Mouse (Mus musculus): Measurements from ENCODE around the gene Dohh. TPM values are rescaled to one million over a fixed set of nuclear protein-coding genes. Genes with fewer than 3 reads are reported as not detected.

The Dohh gene
- polyA plus RNA-seq, 1 experiment from 2014 or later, result 71.9 TPM

DNA sequence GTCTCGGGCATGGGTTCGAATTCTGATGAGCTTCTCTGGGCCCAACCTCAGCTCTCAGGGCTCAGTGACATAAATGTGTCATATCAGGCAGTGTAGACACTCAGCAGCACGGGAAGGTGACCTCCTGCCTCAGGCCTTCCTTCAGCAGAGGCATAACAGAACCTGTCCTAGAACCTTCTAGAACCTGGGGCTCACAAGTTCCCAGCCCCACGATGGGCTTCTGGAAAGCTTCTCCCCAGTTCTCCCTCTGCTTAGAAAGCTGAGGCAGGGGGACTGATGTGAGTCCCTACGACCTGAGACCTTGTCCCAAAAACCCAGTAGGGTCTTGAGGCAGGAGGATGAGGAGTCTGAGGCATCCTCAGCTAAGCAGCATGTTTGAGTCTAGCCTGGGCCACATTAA lies 30.9 kb downstream of the Dohh start:
- H3K36me3 ChIP-seq, result peaks cover 19% of the 10 kb centered on the region
- H3K4me2 ChIP-seq, result 0 out of 2 replicates have a peak overlapping the region, but pooled peaks have one; percentile 44
- peak overlapping the region; percentile 86 for H3K27ac ChIP-seq
- no peaks in the 10 kb centered on the region for H3K27me3 ChIP-seq
- H3K4me1 ChIP-seq (replicated peaks), result peaks cover 88% of the 10 kb centered on the region
- H3K4me3 ChIP-seq (replicated peaks), result no peak overlapping the region
- no peaks in the 10 kb centered on the region for H3K9me3 ChIP-seq
- H3K9ac ChIP-seq (replicated peaks), result no peak overlapping the region
- WGBS, result 83% methylated on average over 5 of the region's 5 CpGs
- ATAC-seq (ENCODE audit: insufficient number of reproducible peaks, insufficient read depth, low FRiP score, low TSS enrichment, low read depth), result no peak

DNA sequence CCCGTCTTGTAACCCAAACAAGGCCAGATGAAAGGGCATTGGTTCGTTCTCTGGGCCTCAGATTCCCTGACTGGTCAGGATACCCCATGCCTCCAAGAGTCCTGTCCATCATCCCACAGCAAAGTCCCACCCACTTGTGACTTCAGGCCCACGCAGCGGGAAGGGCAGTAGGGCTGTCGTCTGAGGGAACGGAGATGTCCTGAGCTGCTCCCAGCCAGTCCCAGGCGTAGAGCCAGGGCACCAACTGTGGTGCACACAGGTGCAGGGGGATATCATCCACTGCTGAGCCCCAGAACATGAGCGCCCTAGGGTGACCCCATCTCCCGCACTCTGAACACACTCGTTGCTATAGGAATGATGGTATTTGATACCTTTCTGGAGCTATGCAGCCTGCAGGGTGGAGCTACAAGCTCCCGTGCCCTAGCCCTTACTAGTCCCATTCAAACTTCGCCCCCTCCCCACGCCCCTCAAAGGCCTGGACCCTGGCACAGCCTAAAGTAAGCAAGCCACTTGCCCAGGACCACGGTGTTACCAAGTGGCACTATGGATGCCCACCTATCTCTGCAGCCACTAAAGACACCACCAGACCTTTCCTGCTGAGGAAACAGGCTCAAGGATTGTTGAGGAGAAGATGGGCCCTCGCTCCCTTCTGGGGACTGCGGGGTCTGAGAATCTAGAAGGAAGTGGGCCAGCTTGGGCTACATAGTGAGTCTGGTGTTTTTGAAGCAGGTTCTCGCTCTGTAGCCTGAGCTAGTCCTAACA lies 31.5 kb downstream of the Dohh start:
- Histone ChIP-seq H3K36me3 (peaks cover 22% of the 10 kb centered on the region), H3K27ac (peak overlapping the region; percentile 86), H3K9ac (replicated peaks) (no peak overlapping the region), H3K4me2 (no peak overlapping the region), H3K27me3 (0 out of 2 replicates have a peak, but pooled peaks cover 2% of the 10 kb centered on the region), H3K4me3 (replicated peaks) (no peak overlapping the region), H3K4me1 (replicated peaks) (peaks cover 83% of the 10 kb centered on the region), H3K9me3 (no peaks in the 10 kb centered on the region)
- WGBS, result 73% methylated on average over 17 of the region's 17 CpGs
- no peak for ATAC-seq (ENCODE audit: insufficient number of reproducible peaks, insufficient read depth, low FRiP score, low TSS enrichment, low read depth)

- H3K9me3 ChIP-seq, result no peaks in the 10 kb centered on the region
- H3K4me2 ChIP-seq, result peak overlapping the region; percentile 80
- peak overlapping the region; percentile 86 for H3K27ac ChIP-seq
- 1% methylated on average over 25 of the region's 26 CpGs for WGBS
- peak overlapping the region; percentile 55 for H3K9ac ChIP-seq (replicated peaks)
- H3K4me3 ChIP-seq (replicated peaks), result peak overlapping the region; percentile 41
- H3K27me3 ChIP-seq, result 0 out of 2 replicates have a peak, but pooled peaks cover 8% of the 10 kb centered on the region
- peaks cover 74% of the 10 kb centered on the region for H3K4me1 ChIP-seq (replicated peaks)
- ATAC-seq (ENCODE audit: insufficient number of reproducible peaks, insufficient read depth, low FRiP score, low TSS enrichment, low read depth), result peak; percentile 43
- peaks cover 16% of the 10 kb centered on the region for H3K36me3 ChIP-seq
These were observed 32.5 kb downstream of the Dohh start for GRCm38 (mm10) chr10:81416581-81417226.

DNA sequence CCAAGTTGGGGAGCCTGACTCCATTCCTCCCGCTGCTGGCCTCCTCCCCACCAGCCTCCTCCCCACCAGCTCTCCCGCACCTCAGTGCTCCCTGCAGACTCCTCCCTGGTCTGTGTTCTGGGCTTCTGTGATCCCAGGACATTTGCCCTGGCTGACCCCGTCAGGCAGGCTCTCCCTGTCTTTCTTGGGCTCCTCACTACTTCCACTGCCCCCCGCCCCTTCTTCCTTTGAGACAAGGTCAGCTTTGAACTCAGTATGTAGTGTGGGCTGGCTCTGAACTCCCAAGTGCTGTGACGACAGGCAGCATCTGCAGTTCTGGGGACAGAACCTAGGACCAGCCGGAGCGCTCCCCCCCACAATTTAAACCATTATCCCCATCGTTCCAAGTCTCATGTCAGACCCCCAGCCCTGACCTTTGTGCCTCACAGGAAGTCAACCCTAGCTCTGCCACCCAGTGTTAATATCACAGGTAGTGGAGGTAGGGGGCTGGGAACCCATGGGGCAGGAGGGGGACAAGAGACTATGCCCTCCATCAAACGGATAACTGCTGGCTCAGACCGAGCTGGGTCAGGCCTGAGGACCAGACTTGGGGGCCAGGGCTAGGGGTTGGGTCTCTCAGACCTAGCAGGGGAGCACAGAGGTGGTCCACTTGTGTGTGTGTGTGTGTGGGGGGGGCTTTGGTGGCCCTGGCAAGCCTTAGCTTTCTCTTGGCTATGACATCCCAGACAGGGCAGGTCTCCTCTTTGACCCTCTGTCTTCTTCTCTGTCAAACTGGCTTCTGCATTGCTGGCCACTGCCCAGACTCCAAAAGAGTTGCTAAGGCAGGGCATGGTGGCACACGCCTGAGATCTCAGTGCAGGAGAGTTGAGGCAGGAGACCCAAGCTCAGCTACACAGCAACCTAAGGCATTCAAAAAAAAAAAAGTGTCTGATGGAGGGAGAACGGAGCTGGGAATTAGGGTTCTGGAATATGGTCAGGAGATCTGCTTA lies 33.3 kb downstream of the Dohh start:
- H3K9ac ChIP-seq (replicated peaks), result peak overlapping the region; percentile 55
- H3K27ac ChIP-seq, result peak overlapping the region; percentile 86

GRCm38 (mm10) chr10:81418216-81419070 lies 34.2 kb downstream of the Dohh start:
- Histone ChIP-seq H3K9me3 (no peaks in the 10 kb centered on the region), H3K9ac (replicated peaks) (no peak overlapping the region), H3K4me1 (replicated peaks) (peaks cover 58% of the 10 kb centered on the region), H3K27ac (no peak overlapping the region), H3K4me2 (no peak overlapping the region), H3K27me3 (peaks cover 17% of the 10 kb centered on the region), H3K4me3 (replicated peaks) (no peak overlapping the region), H3K36me3 (peaks cover 14% of the 10 kb centered on the region)
- 54% methylated on average over 11 of the region's 11 CpGs for WGBS
- no peak for ATAC-seq (ENCODE audit: insufficient number of reproducible peaks, insufficient read depth, low FRiP score, low TSS enrichment, low read depth)

More for the DNA sequence above, 33.3 kb downstream of the Dohh start:
- Histone ChIP-seq H3K4me3 (replicated peaks) (peak overlapping the region; percentile 41), H3K36me3 (peaks cover 14% of the 10 kb centered on the region), H3K27me3 (0 out of 2 replicates have a peak, but pooled peaks cover 14% of the 10 kb centered on the region), H3K4me1 (replicated peaks) (peaks cover 66% of the 10 kb centered on the region), H3K4me2 (peak overlapping the region; percentile 80), H3K9me3 (no peaks in the 10 kb centered on the region)
- no peak for ATAC-seq (ENCODE audit: insufficient number of reproducible peaks, insufficient read depth, low FRiP score, low TSS enrichment, low read depth)
- 42% methylated on average over 12 of the region's 12 CpGs for WGBS

DNA sequence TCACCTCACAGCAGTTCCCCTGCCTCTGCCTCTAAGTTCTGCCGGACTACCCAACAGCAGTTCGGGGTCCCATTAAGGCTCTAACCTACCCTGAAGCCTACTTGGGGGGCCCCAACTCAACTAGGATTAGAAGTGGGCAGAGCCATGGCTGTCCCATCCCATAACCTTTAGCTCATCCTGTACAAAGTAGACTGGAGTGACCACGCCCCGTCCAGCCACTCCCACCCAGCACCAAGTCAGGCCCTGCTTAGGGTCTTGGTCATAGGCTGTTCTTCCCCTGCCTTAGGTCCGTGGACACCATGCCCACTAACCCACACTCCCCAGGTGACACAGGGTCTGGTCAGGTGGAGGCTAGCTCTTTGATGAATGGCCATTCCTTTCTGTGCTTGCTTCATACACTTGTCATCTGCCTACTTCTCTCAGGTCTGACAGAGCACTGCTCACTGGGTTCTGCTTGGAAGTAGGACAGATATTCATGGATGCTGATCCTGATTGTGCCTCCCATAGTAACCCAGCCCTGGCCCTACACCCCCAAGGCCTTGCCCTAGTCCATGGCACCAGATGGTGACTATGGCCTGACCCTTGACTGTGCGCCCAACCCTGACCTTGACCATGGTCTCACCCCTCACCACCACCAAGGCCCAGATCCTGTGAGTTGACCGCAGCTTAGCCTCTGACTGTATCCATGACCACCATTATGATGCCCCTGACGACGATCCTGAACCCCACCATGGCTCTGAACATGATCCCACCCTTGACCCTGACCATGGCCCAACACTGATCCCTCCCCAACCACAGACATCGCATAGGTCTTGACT lies 35.1 kb downstream of the Dohh start:
- peaks cover 14% of the 10 kb centered on the region for H3K36me3 ChIP-seq
- H3K4me3 ChIP-seq (replicated peaks), result no peak overlapping the region
- H3K27me3 ChIP-seq, result peaks cover 26% of the 10 kb centered on the region
- no peaks in the 10 kb centered on the region for H3K9me3 ChIP-seq
- WGBS, result 89% methylated on average over 10 of the region's 10 CpGs
- H3K9ac ChIP-seq (replicated peaks), result no peak overlapping the region
- peaks cover 55% of the 10 kb centered on the region for H3K4me1 ChIP-seq (replicated peaks)
- no peak for ATAC-seq (ENCODE audit: insufficient number of reproducible peaks, insufficient read depth, low FRiP score, low TSS enrichment, low read depth)
- no peak overlapping the region for H3K4me2 ChIP-seq
- no peak overlapping the region for H3K27ac ChIP-seq

- no peaks in the 10 kb centered on the region for H3K9me3 ChIP-seq
- peak overlapping the region; percentile 2; the same call in 1 of the 2 replicates for H3K4me3 ChIP-seq (replicated peaks)
- no peak overlapping the region for H3K4me2 ChIP-seq
- peaks cover 14% of the 10 kb centered on the region for H3K36me3 ChIP-seq
- 84% methylated on average over 40 of the region's 40 CpGs for WGBS
- peaks cover 36% of the 10 kb centered on the region for H3K27me3 ChIP-seq
- H3K4me1 ChIP-seq (replicated peaks), result peaks cover 55% of the 10 kb centered on the region
- no peak overlapping the region for H3K27ac ChIP-seq
- H3K9ac ChIP-seq (replicated peaks), result no peak overlapping the region
- no peak for ATAC-seq (ENCODE audit: insufficient number of reproducible peaks, insufficient read depth, low FRiP score, low TSS enrichment, low read depth)
These were observed 36.1 kb downstream of the Dohh start for GRCm38 (mm10) chr10:81420191-81420767.

GRCm38 (mm10) chr10:81421041-81421796 lies 37.0 kb downstream of the Dohh start:
- Histone ChIP-seq H3K27me3 (peaks cover 45% of the 10 kb centered on the region), H3K9me3 (no peaks in the 10 kb centered on the region), H3K4me2 (no peak overlapping the region), H3K9ac (replicated peaks) (0 out of 2 replicates have a peak overlapping the region, but pooled peaks have one; percentile 44), H3K36me3 (peaks cover 14% of the 10 kb centered on the region), H3K4me1 (replicated peaks) (peaks cover 55% of the 10 kb centered on the region), H3K27ac (no peak overlapping the region), H3K4me3 (replicated peaks) (no peak overlapping the region)
- 79% methylated on average over 4 of the region's 4 CpGs for WGBS
- ATAC-seq (ENCODE audit: insufficient number of reproducible peaks, insufficient read depth, low FRiP score, low TSS enrichment, low read depth), result no peak

DNA sequence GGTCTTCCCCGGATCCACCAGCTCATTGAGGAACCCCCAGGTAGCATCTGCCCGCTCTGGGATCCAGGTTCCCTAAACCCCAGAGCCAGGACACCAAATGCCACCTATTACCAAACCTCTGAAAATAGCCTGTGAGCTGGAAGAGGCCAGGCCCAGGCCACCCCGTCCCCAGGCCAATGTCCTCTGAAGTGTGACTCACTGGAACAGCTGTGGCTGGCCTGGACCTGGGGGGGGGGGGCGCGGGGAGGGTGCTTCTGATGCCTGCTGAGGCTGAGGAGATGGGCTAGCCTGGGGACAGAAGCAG lies 37.5 kb downstream of the Dohh start:
- no peak for ATAC-seq (ENCODE audit: insufficient number of reproducible peaks, insufficient read depth, low FRiP score, low TSS enrichment, low read depth)
- Histone ChIP-seq H3K27ac (no peak overlapping the region), H3K27me3 (peaks cover 50% of the 10 kb centered on the region), H3K9me3 (no peaks in the 10 kb centered on the region), H3K36me3 (peaks cover 14% of the 10 kb centered on the region), H3K4me3 (replicated peaks) (no peak overlapping the region), H3K4me1 (replicated peaks) (peaks cover 55% of the 10 kb centered on the region), H3K9ac (replicated peaks) (0 out of 2 replicates have a peak overlapping the region, but pooled peaks have one; percentile 44), H3K4me2 (no peak overlapping the region)
- WGBS, result 85% methylated on average over 5 of the region's 5 CpGs
